In genomic region chr12:76593839-76594322, GRCm38 (mm10) we compare ENCODE assay signal across 8 mouse cellular contexts.
DNase-seq lines count a peak whose midpoint lies in the region; ATAC-seq and TF ChIP-seq lines count a peak whose summit lies in the region.

No protein-coding gene starts in this region.

- TF ChIP-seq CTCF in liver, embryonic 14.5 days (IDR thresholded peaks at IDR 0.05; ENCODE audit: low read depth) = no peak

- TF ChIP-seq EP300 in liver, embryonic 14.5 days (IDR thresholded peaks at IDR 0.05; ENCODE audit: low read depth) = no peak

- no peak for DNase-seq in midbrain, embryonic 10.5 days (ENCODE audit: low spot score)
- DNase-seq in embryonic facial prominence, embryonic 14.5 days (ENCODE audit: low spot score) = peak; percentile 94
- peak; percentile 86 for DNase-seq in heart, adult 8-10 months (ENCODE audit: low spot score)
- peak; percentile 80 for DNase-seq in kidney, postnatal 14 days
- DNase-seq in liver, embryonic 14.5 days (ENCODE audit: low read depth in 3 of 3, low spot score in 3 of 3) = peak; percentile 79 to 87 (median 82)
- peak; percentile 65 to 92 for DNase-seq in urinary bladder, adult 18-20 months (ENCODE audit: low spot score in 2 of 2)

- H3K9ac ChIP-seq in midbrain, embryonic 16.5 days (ENCODE audit: low read depth, low read length) = no peak overlapping the region
- H3K9ac ChIP-seq in embryonic facial prominence, embryonic 14.5 days (ENCODE audit: low read depth, low read length) = peak overlapping the region; percentile 35; the same call in 1 of the 2 replicates
- peak overlapping the region; percentile 55 for H3K9ac ChIP-seq in liver, embryonic 14.5 days (replicated peaks)
- H3K9ac ChIP-seq in neural tube, embryonic 14.5 days (replicated peaks; ENCODE audit: low read depth, low read length) = no peak overlapping the region; the same call in 1 of the 2 replicates

- peaks cover 17% of the 10 kb centered on the region for H3K27me3 ChIP-seq in midbrain, embryonic 10.5 days (ENCODE audit: low read depth, poor library complexity, severe bottlenecking)
- H3K27me3 ChIP-seq in midbrain, embryonic 16.5 days (ENCODE audit: control insufficient read depth, insufficient read depth, low read depth, low read length) = no peaks in the 10 kb centered on the region
- no peaks in the 10 kb centered on the region for H3K27me3 ChIP-seq in embryonic facial prominence, embryonic 14.5 days (replicated peaks; ENCODE audit: control insufficient read depth, insufficient read depth, low read length)
- H3K27me3 ChIP-seq in liver, embryonic 14.5 days (ENCODE audit: control insufficient read depth, insufficient read depth, low read length) = no peaks in the 10 kb centered on the region
- no peaks in the 10 kb centered on the region for H3K27me3 ChIP-seq in neural tube, embryonic 14.5 days (ENCODE audit: control insufficient read depth, insufficient read depth, low read length)

- H3K4me2 ChIP-seq in midbrain, embryonic 16.5 days (ENCODE audit: low read length) = no peak overlapping the region
- H3K4me2 ChIP-seq in embryonic facial prominence, embryonic 14.5 days (ENCODE audit: low read depth, low read length) = no peak overlapping the region
- H3K4me2 ChIP-seq in liver, embryonic 14.5 days (ENCODE audit: low read depth) = peak overlapping the region; percentile 55
- no peak overlapping the region for H3K4me2 ChIP-seq in neural tube, embryonic 14.5 days (ENCODE audit: low read depth, low read length)

- H3K4me3 ChIP-seq in midbrain, embryonic 10.5 days = no peak overlapping the region
- no peak overlapping the region for H3K4me3 ChIP-seq in midbrain, embryonic 16.5 days (ENCODE audit: low read depth, low read length)
- no peak overlapping the region for H3K4me3 ChIP-seq in embryonic facial prominence, embryonic 14.5 days (ENCODE audit: low read depth, low read length)
- H3K4me3 ChIP-seq in liver, embryonic 14.5 days (ENCODE audit: insufficient read depth in 1 of 2, low read depth in 2 of 2, low read length in 2 of 2) = no peak overlapping the region
- H3K4me3 ChIP-seq in neural tube, embryonic 14.5 days (ENCODE audit: low read depth, low read length) = no peak overlapping the region

- WGBS in midbrain, embryonic 10.5 days = 14% methylated on average over 7 of the region's 7 CpGs
- WGBS in midbrain, embryonic 16.5 days = 10% methylated on average over 7 of the region's 7 CpGs
- 12% methylated on average over 7 of the region's 7 CpGs for WGBS in embryonic facial prominence, embryonic 14.5 days
- WGBS in liver, embryonic 14.5 days (ENCODE audit: insufficient replicate concordance) = 14% methylated on average over 7 of the region's 7 CpGs
- 13% methylated on average over 7 of the region's 7 CpGs for WGBS in neural tube, embryonic 14.5 days

- no peaks in the 10 kb centered on the region for H3K36me3 ChIP-seq in midbrain, embryonic 10.5 days
- H3K36me3 ChIP-seq in midbrain, embryonic 16.5 days (ENCODE audit: control insufficient read depth, insufficient read depth, low read length) = no peaks in the 10 kb centered on the region
- H3K36me3 ChIP-seq in embryonic facial prominence, embryonic 14.5 days (ENCODE audit: control insufficient read depth, insufficient read depth, low read length) = no peaks in the 10 kb centered on the region
- H3K36me3 ChIP-seq in liver, embryonic 14.5 days (replicated peaks; ENCODE audit: control insufficient read depth, insufficient read depth, low read depth) = peaks cover 39% of the 10 kb centered on the region
- H3K36me3 ChIP-seq in neural tube, embryonic 14.5 days (ENCODE audit: control insufficient read depth, insufficient read depth, low read length) = no peaks in the 10 kb centered on the region

- H3K27ac ChIP-seq in midbrain, embryonic 10.5 days (replicated peaks) = peak overlapping the region; percentile 4
- no peak overlapping the region for H3K27ac ChIP-seq in midbrain, embryonic 16.5 days (ENCODE audit: low read length)
- peak overlapping the region; percentile 87 for H3K27ac ChIP-seq in embryonic facial prominence, embryonic 14.5 days (replicated peaks; ENCODE audit: low read depth, low read length)
- H3K27ac ChIP-seq in liver, embryonic 14.5 days = peak overlapping the region; percentile 90
- no peak overlapping the region for H3K27ac ChIP-seq in neural tube, embryonic 14.5 days (ENCODE audit: low read depth, low read length)

- no peaks in the 10 kb centered on the region for H3K9me3 ChIP-seq in midbrain, embryonic 10.5 days (replicated peaks)
- no peaks in the 10 kb centered on the region for H3K9me3 ChIP-seq in midbrain, embryonic 16.5 days (replicated peaks; ENCODE audit: control insufficient read depth, low read length, poor library complexity, severe bottlenecking)
- H3K9me3 ChIP-seq in embryonic facial prominence, embryonic 14.5 days (ENCODE audit: control insufficient read depth, low read length) = no peaks in the 10 kb centered on the region
- H3K9me3 ChIP-seq in liver, embryonic 14.5 days (ENCODE audit: control insufficient read depth, low read length) = no peaks in the 10 kb centered on the region
- no peaks in the 10 kb centered on the region for H3K9me3 ChIP-seq in neural tube, embryonic 14.5 days (ENCODE audit: control insufficient read depth, low read length)

- ATAC-seq in midbrain, embryonic 16.5 days = no peak
- peak; percentile 74 for ATAC-seq in embryonic facial prominence, embryonic 14.5 days (ENCODE audit: low read depth)
- ATAC-seq in liver, embryonic 14.5 days (ENCODE audit: insufficient read depth) = peak; percentile 85
- ATAC-seq in neural tube, embryonic 14.5 days (ENCODE audit: low read depth) = peak; percentile 32; the same call in 1 of the 2 replicates

- peaks cover 27% of the 10 kb centered on the region for H3K4me1 ChIP-seq in midbrain, embryonic 10.5 days
- H3K4me1 ChIP-seq in midbrain, embryonic 16.5 days (ENCODE audit: control insufficient read depth, insufficient read depth, low read length) = peaks cover 4% of the 10 kb centered on the region; the same call in 1 of the 2 replicates
- H3K4me1 ChIP-seq in embryonic facial prominence, embryonic 14.5 days (ENCODE audit: control insufficient read depth, insufficient read depth, low read length) = peaks cover 18% of the 10 kb centered on the region
- H3K4me1 ChIP-seq in liver, embryonic 14.5 days (replicated peaks; ENCODE audit: control insufficient read depth in 2 of 2, insufficient read depth in 2 of 2, low read length in 1 of 2) = peaks cover 22 to 28% of the 10 kb centered on the region in 2 experiments
- no peaks in the 10 kb centered on the region for H3K4me1 ChIP-seq in neural tube, embryonic 14.5 days (ENCODE audit: control insufficient read depth, insufficient read depth, low read length)

Comparison
In these comparisons a context has a peak if more than half of its experiments do, and no peak if none do; other contexts are left out.
1. H3K27ac ChIP-seq: peak in midbrain, embryonic 10.5 days (single experiment), embryonic facial prominence, embryonic 14.5 days (single experiment) and liver, embryonic 14.5 days (single experiment); none in midbrain, embryonic 16.5 days (single experiment) and neural tube, embryonic 14.5 days (single experiment).
2. H3K9ac ChIP-seq: peak in embryonic facial prominence, embryonic 14.5 days (single experiment) and liver, embryonic 14.5 days (single experiment); none in midbrain, embryonic 16.5 days (single experiment) and neural tube, embryonic 14.5 days (single experiment).